Mouse (Mus musculus): ENCODE data around the gene Magt1.
A peak's percentile ranks its signal among the peaks of the same experiment; 100 is the strongest.
"Not testable (repeated sequence)": the region's sequence is repeated elsewhere in the genome, so short reads cannot be mapped to it uniquely, and the experiment has no call there.

Gene Magt1

GRCm38 (mm10) chrX:106011465-106012159 is at the start of gene Magt1:
Gene Magt1, minus strand, starts transcription at chrX:106011906.
- peak; percentile 71 to 80 for DNase-seq

DNA sequence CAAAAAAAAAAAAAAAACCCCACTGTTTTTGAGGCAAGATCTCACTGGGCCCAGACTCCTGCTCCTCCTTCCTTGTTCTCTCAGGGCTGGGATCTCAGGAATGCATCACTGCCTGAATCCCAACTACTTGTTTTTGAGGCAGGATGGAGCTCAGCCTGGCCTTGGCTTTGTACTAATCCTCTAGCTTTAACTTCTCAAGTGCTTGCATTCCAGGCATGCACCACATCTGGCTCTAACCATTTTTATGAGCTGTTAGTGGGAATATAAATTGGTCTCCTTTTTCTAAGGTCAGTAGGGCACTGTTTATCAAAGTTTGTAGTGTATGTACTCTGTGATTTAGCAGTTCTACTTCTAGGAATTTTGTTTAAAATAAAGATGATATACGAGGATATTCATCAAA is 36.5 kb upstream of the Magt1 start:
- no peak for DNase-seq

DNA sequence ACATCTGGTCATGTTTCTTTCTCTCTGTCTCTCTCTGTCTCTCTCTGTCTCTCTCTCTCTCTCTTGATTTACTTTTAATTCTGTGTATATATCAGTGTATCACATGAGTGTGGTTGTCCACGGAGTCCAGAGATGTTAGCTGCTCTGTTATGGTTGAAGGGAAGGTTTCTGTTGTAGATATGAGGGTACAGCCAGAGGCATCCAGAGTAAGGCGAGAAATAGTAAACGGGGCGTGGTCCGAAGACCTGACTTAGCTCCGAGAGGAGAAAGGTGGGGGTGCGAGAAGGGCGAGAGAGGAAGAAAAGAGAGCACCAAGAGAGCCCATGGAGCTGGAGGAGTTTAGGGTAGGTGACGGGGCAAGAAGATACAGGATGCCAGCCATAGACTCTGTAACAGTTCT is 34.2 kb upstream of the Magt1 start:
- DNase-seq: no peak

DNA sequence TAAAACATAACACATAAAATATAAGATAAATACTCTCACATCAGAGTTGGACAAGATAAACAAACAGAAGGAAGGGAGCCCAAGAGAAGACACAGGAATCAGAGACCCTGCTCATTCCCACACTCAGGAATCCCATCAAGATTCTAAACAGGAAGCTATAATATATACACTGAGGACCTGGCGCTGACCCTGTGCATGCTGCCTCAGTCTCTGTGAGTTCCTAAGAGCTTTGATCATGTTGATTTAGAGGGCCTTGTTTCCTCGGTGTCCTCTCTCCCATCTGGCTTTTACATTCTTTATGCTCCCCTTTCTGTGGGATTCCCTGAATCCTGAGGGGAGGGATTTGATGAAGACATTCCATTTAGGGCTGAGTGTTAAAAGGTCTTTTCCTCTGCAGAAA is 33.7 kb upstream of the Magt1 start:
- no peak for DNase-seq

DNA sequence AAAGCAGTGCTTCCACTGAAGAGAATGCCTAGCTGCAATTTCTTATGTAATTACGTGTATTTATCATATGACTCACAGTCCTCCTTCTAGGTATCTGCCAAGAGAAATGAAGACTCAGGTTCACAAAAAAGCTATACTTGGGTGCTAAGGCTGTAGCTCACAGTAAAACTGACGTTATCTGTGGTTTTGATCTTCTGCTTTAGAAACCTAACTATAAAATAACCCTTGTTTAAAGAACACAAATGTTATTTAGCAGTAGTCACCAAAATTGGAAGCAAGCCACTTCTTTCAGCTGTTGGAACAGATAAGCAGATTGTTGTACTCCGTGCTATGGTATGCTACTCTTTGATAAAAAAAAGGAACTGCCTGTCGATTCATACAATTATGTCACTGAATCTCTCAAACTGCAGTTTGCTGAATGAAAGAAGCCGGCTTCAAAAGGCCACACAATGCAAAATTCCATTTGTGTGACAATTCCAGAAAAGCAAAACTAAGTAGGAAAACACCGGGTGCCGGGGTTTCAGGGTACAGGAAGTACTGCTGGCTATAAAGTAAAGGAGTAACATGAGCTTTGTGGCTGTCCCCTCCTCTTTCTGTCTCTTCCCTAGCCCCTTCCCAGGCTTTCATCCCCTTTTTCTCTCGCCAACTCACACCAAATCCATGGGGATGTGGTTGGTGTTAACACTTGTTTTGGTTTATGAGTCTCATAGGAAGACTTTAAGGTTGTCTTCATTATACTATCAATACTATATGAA is 32.3 kb upstream of the Magt1 start:
- no peak for DNase-seq

GRCm38 (mm10) chrX:106037185-106037752 is 25.6 kb upstream of the Magt1 start:
- no peak for DNase-seq

GRCm38 (mm10) chrX:106035727-106036126 is 24.0 kb upstream of the Magt1 start:
- DNase-seq: no peak

DNA sequence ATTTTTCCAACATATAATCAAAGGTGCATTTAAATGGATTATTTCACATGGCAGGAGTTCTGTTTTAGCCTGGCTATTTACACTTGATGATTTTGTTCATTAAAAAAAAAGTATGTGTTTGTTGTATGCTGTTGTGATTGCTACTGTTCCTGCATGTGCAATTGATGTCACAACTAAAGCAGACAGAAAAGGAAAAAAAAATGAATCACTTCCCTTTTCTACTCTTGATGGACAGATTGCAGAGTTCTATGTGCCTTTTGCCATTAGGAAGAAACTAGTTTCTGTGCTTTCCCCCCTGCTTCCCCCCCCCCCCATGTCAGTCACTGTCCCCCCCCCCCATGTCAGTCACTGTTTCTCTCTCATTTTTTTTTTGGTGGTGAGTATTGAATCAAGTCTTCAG is 19.4 kb upstream of the Magt1 start:
- no peak for DNase-seq

GRCm38 (mm10) chrX:106030176-106030575 is 18.5 kb upstream of the Magt1 start:
- DNase-seq: no peak

GRCm38 (mm10) chrX:106027343-106027674 is 15.6 kb upstream of the Magt1 start:
- no peak for DNase-seq

DNA sequence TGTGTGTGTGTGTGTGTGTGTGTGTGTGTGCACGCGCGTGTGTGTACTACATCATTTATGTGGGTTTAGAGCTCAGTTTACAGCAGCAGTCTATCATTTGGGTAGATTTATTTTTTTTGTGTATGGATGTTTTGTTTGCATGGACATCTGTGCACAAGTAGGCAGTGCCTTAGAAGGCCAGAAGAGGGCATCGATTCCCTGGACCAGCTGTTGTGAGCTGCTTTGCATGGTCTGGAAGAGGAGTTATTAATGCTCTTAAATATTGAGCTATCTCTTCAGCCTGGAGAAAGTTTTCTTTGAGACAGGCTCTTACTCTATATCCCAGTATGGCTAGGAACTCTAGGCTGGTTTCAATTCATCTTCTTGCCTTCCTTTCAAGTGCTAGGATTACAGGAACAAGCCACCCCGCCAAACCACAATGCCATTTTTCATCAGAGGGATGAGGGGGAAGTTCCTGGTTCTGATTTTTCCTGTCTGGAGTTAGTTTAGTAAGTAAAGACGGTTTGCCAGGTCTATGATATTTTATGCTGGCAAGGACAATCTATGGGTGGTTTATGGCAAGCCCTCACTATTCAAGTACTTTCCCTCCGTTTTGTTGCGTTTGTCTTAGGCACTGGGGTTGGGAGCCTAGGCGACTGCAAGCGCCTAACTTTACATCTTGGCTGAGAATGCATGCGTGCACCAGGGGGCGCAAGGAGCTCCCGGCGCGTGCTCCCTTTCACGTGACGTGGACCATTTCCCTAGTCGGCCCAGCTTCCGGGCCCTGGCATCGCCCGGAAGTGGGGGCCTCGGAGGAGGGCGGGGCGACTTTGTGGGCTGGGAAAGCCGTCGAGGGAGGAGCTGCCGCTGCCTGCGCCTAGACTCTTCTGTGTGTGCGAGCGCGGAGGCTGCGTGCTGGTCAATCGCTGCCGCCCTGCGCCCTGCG is 15.0 kb upstream of the Magt1 start, which contains the start of gene Atp7a:
Atp7a (plus strand) TSS at position 859 of the 925 bp plus-strand sequence.
- peak; percentile 77 to 85 for DNase-seq

DNA sequence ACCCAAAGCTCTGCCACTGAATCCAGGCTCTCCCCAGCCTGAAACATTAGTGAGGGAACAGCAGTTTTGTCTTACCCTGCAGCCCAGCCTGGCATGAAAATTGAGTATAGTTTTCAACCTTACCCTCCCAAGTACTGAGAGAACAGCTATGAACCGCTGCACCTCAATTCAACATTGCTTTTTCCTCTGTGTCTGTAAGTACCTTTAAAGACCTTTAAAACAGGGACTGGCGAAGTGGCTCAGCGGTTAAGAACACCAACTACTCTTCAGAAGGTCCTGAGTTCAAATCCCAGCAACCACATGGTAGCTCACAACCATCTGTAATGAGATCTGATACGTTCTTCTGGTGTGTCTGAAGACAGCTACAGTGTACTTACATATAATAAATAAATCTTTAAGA is 5.8 kb upstream of the Magt1 start:
- no peak for DNase-seq

- no peak for DNase-seq
These were observed 5.4 kb upstream of the Magt1 start for GRCm38 (mm10) chrX:106017102-106017501.

DNA sequence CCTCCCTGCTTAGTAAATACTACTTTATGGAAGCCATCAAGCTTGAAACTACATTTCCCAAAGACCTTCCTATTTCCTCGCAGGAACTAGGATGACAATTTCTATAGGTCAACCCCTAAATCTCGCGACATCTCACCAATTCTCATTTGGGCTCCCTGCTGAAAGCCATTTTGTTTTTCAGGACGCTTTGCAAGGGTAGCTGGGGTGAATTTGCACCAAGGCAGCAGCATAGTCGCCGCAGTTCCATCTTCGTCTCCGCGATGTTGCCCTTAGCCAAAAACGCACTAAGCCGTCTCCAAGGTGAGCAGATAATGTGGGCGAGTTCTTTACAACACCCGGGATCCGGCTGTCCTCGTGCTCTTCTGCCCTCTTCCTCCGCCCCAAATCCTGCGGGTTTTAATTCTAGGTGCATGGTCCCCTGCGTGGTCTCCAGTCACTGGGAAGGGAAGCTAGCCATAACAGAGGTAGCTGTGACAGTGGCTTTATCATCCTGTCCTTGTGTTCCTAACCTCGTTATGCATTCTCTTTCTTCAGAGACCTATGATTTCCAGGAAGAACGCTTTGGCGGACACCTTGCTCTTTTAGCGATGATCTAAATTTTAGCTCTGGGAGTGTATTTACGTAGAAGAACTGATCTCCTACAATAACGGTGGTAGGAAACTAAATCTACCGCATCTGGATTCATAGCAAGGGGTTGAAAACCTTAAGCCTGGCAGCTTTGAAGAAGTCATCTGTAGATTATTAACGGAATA is 4.0 kb upstream of the Magt1 start, which contains the start of gene Cox7b:
Cox7b (plus strand) TSS at position 130 of the 752 bp plus-strand sequence.
- DNase-seq: peak; percentile 65 to 78

- not testable (repeated sequence) for DNase-seq
These were observed 3.2 kb upstream of the Magt1 start for GRCm38 (mm10) chrX:106014741-106015377.

- DNase-seq: peak; percentile 41 to 48
These were observed 1.5 kb upstream of the Magt1 start for GRCm38 (mm10) chrX:106013217-106013616.

DNA sequence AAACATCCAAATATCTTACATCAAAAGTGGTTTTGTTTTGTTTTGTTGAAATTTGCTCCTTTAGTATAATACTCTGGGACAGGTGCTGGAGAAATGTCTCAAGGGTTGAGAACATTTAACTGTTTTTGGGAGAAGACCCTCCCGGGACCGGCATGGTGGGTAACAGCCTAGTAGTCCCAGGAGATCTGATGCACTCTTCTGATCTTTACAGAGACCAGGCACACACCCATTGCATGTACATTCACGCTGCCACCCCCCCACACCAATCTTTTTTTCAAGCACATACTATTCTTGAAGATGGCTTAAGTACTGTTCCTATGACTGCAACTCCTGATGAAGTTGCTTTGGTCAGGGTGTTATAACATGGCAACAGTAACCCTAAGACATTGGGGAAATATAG is 853 bp upstream of the Magt1 start:
- DNase-seq: no peak

DNA sequence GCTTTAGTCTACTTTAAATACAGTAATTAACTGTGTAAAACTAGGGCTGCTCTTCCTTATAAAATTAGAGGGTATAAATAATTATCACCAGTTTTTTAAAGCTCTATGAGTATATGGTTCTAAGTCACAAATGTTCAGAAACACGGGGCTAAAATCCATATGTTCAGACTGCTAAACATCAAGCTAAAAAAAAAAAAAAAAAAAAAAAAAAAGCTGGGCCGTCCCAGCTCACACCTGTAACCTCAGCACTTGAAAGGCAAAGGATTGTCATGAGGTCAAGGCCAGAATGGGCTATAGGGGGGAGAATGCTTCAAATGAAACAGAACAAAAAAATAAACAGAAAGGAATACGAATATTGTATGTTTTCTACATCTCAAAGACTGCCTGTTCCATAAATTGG is 944 bp downstream of the Magt1 start:
- DNase-seq: no peak

- DNase-seq: no peak
These were observed 10.1 kb downstream of the Magt1 start for GRCm38 (mm10) chrX:106001605-106002004.

- not testable (repeated sequence) for DNase-seq
These were observed 54.6 kb downstream of the Magt1 start for GRCm38 (mm10) chrX:105957091-105957490.

- DNase-seq: peak; percentile 4 to 11
These were observed 57.7 kb downstream of the Magt1 start for GRCm38 (mm10) chrX:105953999-105954398.

GRCm38 (mm10) chrX:105946357-105946756 is 65.3 kb downstream of the Magt1 start:
- no peak for DNase-seq
